Mouse (Mus musculus) small intestine, adult 2 months (tissue): ENCODE measurements around the gene Tarsl2.

Experiments used
- CTCF ChIP-seq: fragments of 200-500 bp; IDR thresholded peaks from 2 replicates; pipeline ENCODE4 v1.5.1; 2012; ENCODE audit warnings: low read depth, mild to moderate bottlenecking, control low read depth, inconsistent platforms, low read length, moderate library complexity, mixed read lengths; ENCODE audit not compliant: insufficient replicate concordance, insufficient read length; ENCODE audit errors: extremely low read depth
- POLR2A ChIP-seq: fragments of 200-500 bp; IDR thresholded peaks from 2 replicates; pipeline ENCODE4 v1.6.1; 2012; ENCODE audit warnings: low read depth, mild to moderate bottlenecking, control low read depth, inconsistent platforms, low read length, moderate library complexity

DNA sequence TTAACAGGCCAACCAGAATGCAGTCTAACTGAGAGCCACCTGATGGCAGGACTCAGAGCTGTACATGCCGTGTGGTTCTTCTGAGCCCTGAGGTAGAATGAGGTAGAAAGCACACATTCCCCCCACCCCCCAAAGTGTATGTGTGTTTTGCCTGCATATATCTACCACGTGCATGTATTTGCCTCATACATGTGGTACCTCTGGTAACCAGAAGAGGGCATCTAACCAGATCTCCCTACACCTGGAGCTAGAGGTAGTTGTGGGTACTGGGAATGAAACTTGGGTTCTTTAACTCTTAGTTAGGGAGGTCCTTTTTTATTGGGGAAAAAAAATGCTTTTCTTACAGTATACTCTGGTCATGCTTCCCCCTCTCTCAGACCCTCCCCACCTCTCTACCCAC, 51.8 kb downstream of the Tarsl2 start:
- TF ChIP-seq POLR2A = no peak
- no peak for TF ChIP-seq CTCF
